In the genomic region with DNA sequence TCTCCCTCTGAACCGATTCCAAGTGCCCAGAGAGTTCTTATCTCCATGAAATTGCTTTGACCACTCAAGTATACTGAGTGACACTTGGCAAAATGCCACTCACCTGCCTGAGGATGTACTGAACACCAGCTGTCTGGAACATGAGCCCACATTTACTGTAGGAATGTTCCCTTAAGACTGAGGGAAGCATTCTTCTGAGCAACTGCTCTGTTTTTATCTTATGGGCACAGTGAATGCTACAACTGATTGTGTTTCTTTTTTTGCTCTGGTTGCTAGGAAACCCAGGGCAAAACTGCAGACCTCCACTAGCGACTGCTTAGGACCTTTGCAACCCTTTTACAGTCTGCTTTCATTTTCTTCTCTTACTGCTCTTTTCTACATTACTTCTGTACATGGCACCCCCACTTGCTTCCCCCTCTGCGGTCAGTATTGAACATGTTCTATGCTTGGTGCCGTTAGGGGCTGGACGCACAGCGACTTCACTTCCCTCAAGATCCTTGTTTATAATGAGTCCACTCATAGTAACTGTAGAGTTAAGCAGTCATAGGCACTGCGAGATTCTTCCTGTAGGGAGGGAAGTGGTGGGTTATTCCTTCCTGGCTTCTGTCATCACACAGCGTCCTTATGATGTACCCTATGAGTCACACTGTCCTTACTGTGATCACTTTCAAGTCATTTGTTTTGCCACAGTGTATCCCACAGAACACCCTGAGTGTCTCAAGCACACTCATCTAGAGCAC, we compare ENCODE assay signal across 10 mouse cellular contexts. TPM values are rescaled to one million over a fixed set of nuclear protein-coding genes. Genes with fewer than 3 reads are reported as not detected.
DNase-seq lines count a peak whose midpoint lies in the region; ATAC-seq and TF ChIP-seq lines count a peak whose summit lies in the region.
"Had no signal": no experiment of that assay in that cellular context is flagged by ENCODE, and none has a peak within 500 bp of the region (broad histone marks: within the 10 kb centered on the region; RNA-seq: fewer than 3 reads in every experiment).

No protein-coding gene starts in this region.

- WGBS in heart, postnatal 0 days, result 18% methylated on average over 8 of the region's 8 CpGs

- H3K4me2 ChIP-seq in heart, postnatal 0 days (ENCODE audit: low read depth, low read length), result peak overlapping the region; percentile 56
- H3K4me2 ChIP-seq: hindbrain, embryonic 14.5 days had no signal

- no peaks in the 10 kb centered on the region for H3K27me3 ChIP-seq in heart, postnatal 0 days (ENCODE audit: control insufficient read depth, insufficient read depth, low read length)

- no peaks in the 10 kb centered on the region for H3K9me3 ChIP-seq in heart, postnatal 0 days (replicated peaks; ENCODE audit: control insufficient read depth, low read length)

- H3K4me1 ChIP-seq in heart, postnatal 0 days (ENCODE audit: control insufficient read depth, insufficient read depth), result peaks cover 17% of the 10 kb centered on the region

- H3K4me3 ChIP-seq in heart, postnatal 0 days (ENCODE audit: low read depth, low read length), result peak overlapping the region; percentile 21; the same call in 1 of the 2 replicates

- no peak for TF ChIP-seq EP300 in heart, postnatal 0 days (IDR thresholded peaks at IDR 0.05; ENCODE audit: low read depth)

- no peak for TF ChIP-seq CTCF in heart, postnatal 0 days (IDR thresholded peaks at IDR 0.05; ENCODE audit: low read depth)

- no peaks in the 10 kb centered on the region for H3K36me3 ChIP-seq in heart, postnatal 0 days (replicated peaks; ENCODE audit: control insufficient read depth, insufficient read depth, low read length)

- DNase-seq in heart, adult 18-20 months, result peak; percentile 42 to 62
- no peak for DNase-seq in heart, adult 9 months (ENCODE audit: low spot score in 2 of 2)
- peak; percentile 36 to 53 for DNase-seq in CD8-positive naive resting alpha-beta T cell, adult 2 months (ENCODE audit: low read depth in 2 of 2, low spot score in 2 of 2)
- peak; percentile 41 for DNase-seq in heart, postnatal 0 days (ENCODE audit: low spot score)
- peak; percentile 48 to 54 for DNase-seq in monocyte, adult 2 months (ENCODE audit: low read depth in 1 of 2, low spot score in 2 of 2)
- DNase-seq in cerebellum, postnatal 25 days, result no peak
- no peak for DNase-seq in left cerebral cortex, adult 11 months (ENCODE audit: low spot score)
- DNase-seq in urinary bladder, postnatal 10 days (ENCODE audit: low spot score), result no peak

- ATAC-seq in heart, postnatal 0 days (ENCODE audit: insufficient read depth, low read depth), result peak; percentile 47

- H3K9ac ChIP-seq in heart, postnatal 0 days (replicated peaks; ENCODE audit: low read depth, low read length), result no peak overlapping the region
- H3K9ac ChIP-seq: hindbrain, embryonic 14.5 days had no signal

- H3K27ac ChIP-seq in heart, postnatal 0 days (ENCODE audit: low read depth), result peak overlapping the region; percentile 58
- H3K27ac ChIP-seq: hindbrain, embryonic 14.5 days had no signal

RNA-seq across cellular contexts. Expression of gene Gm10160, which starts 0.9 kb away (rescaled TPM):
- total RNA-seq in heart, adult 18-20 months (2021), result not detected
- total RNA-seq in heart, postnatal 0 days (2014; rRNA removed; ENCODE audit: low replicate concordance), result not detected in 2 replicates
- not detected in 2 replicates for polyA plus RNA-seq in heart, postnatal 0 days (2015; fragmentation: Nextera tagmentation; extraction: Ambion mirVana)
- total RNA-seq: ES-E14 had no signal
- polyA plus RNA-seq: hindbrain, embryonic 14.5 days had no signal

RNA-seq across cellular contexts. Expression of gene Tm6sf1, which starts 4.1 kb away (rescaled TPM):
- total RNA-seq in heart, adult 18-20 months (2021), result 10 to 100 TPM; 10.7 to 12.3 TPM
- 52.3 and 69.2 TPM in 2 replicates for total RNA-seq in heart, postnatal 0 days (2014; rRNA removed; ENCODE audit: low replicate concordance)
- polyA plus RNA-seq in heart, postnatal 0 days (2015; fragmentation: Nextera tagmentation; extraction: Ambion mirVana), result 11.7 and 15.3 TPM in 2 replicates

RNA-seq across cellular contexts. Expression of gene Btbd1, which starts 25.5 kb away (rescaled TPM):
- 100 to 1,000 TPM; 134 to 141 TPM for total RNA-seq in heart, adult 18-20 months (2021)
- 98.6 and 104 TPM in 2 replicates for total RNA-seq in heart, postnatal 0 days (2014; rRNA removed; ENCODE audit: low replicate concordance)
- polyA plus RNA-seq in heart, postnatal 0 days (2015; fragmentation: Nextera tagmentation; extraction: Ambion mirVana), result 90.4 and 96.6 TPM in 2 replicates

Comparison
In these comparisons a context has a peak if more than half of its experiments do, and no peak if none do; other contexts are left out.
1. DNase-seq: peak in heart, adult 18-20 months (2 of 2), CD8-positive naive resting alpha-beta T cell, adult 2 months (2 of 2), heart, postnatal 0 days (single experiment) and monocyte, adult 2 months (2 of 2); none in heart, adult 9 months (0 of 2), cerebellum, postnatal 25 days (0 of 2), left cerebral cortex, adult 11 months (single experiment) and urinary bladder, postnatal 10 days (single experiment).